Mouse (Mus musculus): ENCODE data around the gene Jund.

DNA sequence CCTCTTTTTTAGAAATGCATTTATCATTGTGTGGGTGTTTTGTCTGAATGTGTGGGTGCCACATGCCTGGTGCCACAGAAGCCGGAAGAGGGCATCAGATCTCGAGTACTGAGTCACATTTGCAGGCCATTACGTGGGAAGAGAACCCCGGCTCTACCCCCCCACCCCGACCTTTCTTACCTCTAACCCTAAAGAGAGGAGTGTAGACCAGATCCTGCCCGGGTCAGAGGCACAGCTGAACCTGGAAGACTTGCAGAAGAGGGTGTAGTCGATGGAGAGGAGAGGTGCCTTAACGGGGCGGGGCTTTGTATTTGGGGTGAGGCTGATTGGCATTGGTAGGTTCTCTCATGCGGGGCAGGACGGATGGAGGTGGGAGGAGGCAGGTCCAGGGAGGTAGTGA is 46.1 kb downstream of the Jund start:
- TF ChIP-seq CTCF (conservative IDR thresholded peaks at IDR 0.05; ENCODE audit: low read length) = no peak
- no peak for TF ChIP-seq NANOG (IDR thresholded peaks at IDR 0.05; ENCODE audit: borderline replicate concordance, low read length)
- TF ChIP-seq POU5F1 (IDR thresholded peaks at IDR 0.05; ENCODE audit: borderline replicate concordance, low read length) = no peak

All from E14TG2a.4 (cell line).